Mouse (Mus musculus) thymus, adult 2 months (tissue): ENCODE measurements around the gene Fbxl21.

ENCODE experiments used
- CTCF ChIP-seq: fragments of 200-500 bp; IDR thresholded peaks from 2 replicates; pipeline ENCODE4 v1.5.1; 2012; ENCODE audit warnings: mild to moderate bottlenecking, control low read depth, low read length, moderate library complexity, borderline replicate concordance; ENCODE audit not compliant: control insufficient read depth, poor library complexity, insufficient read depth; ENCODE audit errors: extremely low read depth
- POLR2A ChIP-seq: fragments of 200-500 bp; IDR thresholded peaks from 2 replicates; pipeline ENCODE4 v1.6.1; 2012; ENCODE audit warnings: mild to moderate bottlenecking, low read length, control low read depth, moderate library complexity; ENCODE audit not compliant: control insufficient read depth, poor library complexity, insufficient read depth; ENCODE audit errors: extremely low read depth

- TF ChIP-seq CTCF (no peak), POLR2A (no peak)
Observed at GRCm38 (mm10) chr13:56528281-56528680, 6.0 kb downstream of the Fbxl21 start.
